Mouse (Mus musculus): Measurements from ENCODE around the gene Gm11096. TPM values are rescaled to one million over a fixed set of nuclear protein-coding genes. Genes with fewer than 3 reads are reported as not detected.

The Gm11096 gene
- not detected in 2 replicates for polyA plus RNA-seq (2016; fragmentation: Nextera tagmentation; extraction: Ambion mirVana)

DNA sequence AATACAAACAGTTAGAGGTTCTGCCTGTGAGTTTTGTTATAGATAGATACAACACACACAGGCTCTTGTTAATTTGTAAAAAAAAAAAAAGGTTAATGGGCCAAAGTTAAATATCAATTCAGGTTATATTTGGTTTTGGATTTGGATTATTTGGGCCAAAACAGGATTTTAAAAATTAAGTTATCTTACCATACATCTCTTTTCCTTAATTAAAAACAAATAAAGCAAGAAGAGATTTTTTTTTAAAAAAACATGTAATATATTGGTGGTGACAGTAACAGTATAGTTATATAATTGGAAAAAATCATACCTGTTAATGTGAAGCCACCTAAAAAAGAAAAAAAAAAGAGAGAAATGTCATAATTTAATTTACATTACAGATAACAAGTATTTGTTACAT, at the start of gene Gm11096:
Gm11096 (plus strand) TSS at position 301 of the 400 bp plus-strand sequence.
- H3K4me1 ChIP-seq = no peaks in the 10 kb centered on the region
- no peaks in the 10 kb centered on the region for H3K9me3 ChIP-seq (replicated peaks)
- H3K27ac ChIP-seq = no peak within 1 kb of the TSS
- no peaks in the 10 kb centered on the region for H3K27me3 ChIP-seq (ENCODE audit: low read depth, poor library complexity, severe bottlenecking)
- DNase-seq (ENCODE audit: low spot score) = no peak
- H3K4me3 ChIP-seq = no peak within 1 kb of the TSS
- no peaks in the 10 kb centered on the region for H3K36me3 ChIP-seq

DNA sequence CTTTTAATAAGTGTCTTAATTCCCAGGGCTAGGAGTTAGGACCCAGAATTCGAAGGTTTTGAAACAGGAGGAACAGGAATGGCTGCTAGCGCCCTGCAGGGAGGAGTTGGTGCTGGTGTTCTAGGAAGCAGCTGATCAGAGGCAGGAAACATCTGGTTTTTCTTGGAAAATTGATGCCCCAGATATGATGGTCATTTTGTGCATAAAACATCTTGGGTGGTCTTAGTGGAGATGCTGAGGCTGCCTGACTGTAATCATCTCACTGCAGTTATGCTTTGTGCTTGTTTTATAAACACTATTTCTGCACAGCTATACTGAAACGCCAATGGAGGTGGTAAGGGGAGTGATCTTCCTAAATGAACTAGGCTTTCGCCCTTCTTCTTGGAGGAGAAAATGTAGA, 48.5 kb upstream of the Gm11096 start:
- Histone ChIP-seq H3K4me3 (no peak overlapping the region), H3K27ac (no peak overlapping the region), H3K27me3 (ENCODE audit: low read depth, poor library complexity, severe bottlenecking) (no peaks in the 10 kb centered on the region), H3K9me3 (replicated peaks) (no peaks in the 10 kb centered on the region), H3K36me3 (0 out of 2 replicates have a peak, but pooled peaks cover 3% of the 10 kb centered on the region), H3K4me1 (peaks cover 25% of the 10 kb centered on the region)
- peak; percentile 35 for DNase-seq (ENCODE audit: low spot score)
- 73% methylated on average over 4 of the region's 4 CpGs for WGBS

DNA sequence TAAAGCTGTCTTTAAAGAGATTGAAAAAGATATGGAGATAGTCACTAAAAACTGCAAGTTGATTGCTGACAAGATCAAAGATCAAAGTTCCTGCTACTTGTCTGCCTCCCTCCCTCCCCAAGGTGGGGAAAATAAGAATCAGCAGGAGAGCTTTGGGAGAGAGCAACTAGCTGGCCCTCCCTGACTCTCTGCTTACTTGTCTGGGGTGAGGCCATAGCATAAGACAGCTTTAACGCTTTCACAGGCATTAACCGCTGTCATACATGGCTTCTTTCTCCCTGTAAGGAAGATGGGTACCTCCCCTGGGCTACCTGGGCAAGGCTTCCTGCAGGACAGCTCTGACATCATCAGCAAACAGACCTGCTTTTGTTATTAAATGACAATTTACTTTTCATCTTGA, 47.4 kb upstream of the Gm11096 start:
- peak; percentile 35 for DNase-seq (ENCODE audit: low spot score)
- 27% methylated on average over 2 of the region's 2 CpGs for WGBS
- Histone ChIP-seq H3K9me3 (replicated peaks) (no peaks in the 10 kb centered on the region), H3K27ac (no peak overlapping the region), H3K36me3 (no peaks in the 10 kb centered on the region), H3K4me1 (peaks cover 25% of the 10 kb centered on the region), H3K4me3 (no peak overlapping the region), H3K27me3 (ENCODE audit: low read depth, poor library complexity, severe bottlenecking) (no peaks in the 10 kb centered on the region)

- no peaks in the 10 kb centered on the region for H3K27me3 ChIP-seq (ENCODE audit: low read depth, poor library complexity, severe bottlenecking)
- H3K9me3 ChIP-seq (replicated peaks) = no peaks in the 10 kb centered on the region
- no peak overlapping the region for H3K4me3 ChIP-seq
- WGBS = 91% methylated on average over 1 of the region's 1 CpGs
- peaks cover 22% of the 10 kb centered on the region for H3K4me1 ChIP-seq
- no peak for DNase-seq (ENCODE audit: low spot score)
- H3K36me3 ChIP-seq = no peaks in the 10 kb centered on the region
- no peak overlapping the region for H3K27ac ChIP-seq
These were observed 44.1 kb upstream of the Gm11096 start for GRCm38 (mm10) chr17:81397434-81397833.

DNA sequence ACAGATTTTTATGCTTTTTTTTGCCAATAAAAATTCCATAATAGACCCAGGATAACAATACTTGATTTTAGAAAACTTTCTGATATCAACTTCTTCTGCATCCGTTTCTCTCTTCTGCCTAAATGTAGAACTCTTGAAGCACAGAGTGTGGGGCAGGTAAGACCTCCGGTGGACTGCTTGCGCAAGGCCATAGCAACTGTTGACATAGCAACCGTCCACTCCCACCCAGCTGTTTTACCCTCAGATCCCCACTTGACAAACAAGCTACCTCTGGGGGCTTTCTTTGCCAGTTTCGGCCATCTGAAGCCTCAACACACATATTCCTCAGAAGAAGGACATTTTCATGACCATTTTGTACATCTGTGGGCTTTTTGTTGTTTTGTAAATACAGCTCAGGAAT, 41.2 kb upstream of the Gm11096 start:
- H3K4me3 ChIP-seq = no peak overlapping the region
- DNase-seq (ENCODE audit: low spot score) = no peak
- no peak overlapping the region for H3K27ac ChIP-seq
- 0 out of 2 replicates have a peak, but pooled peaks cover under 1% of the 10 kb centered on the region for H3K4me1 ChIP-seq
- no peaks in the 10 kb centered on the region for H3K9me3 ChIP-seq (replicated peaks)
- no peaks in the 10 kb centered on the region for H3K27me3 ChIP-seq (ENCODE audit: low read depth, poor library complexity, severe bottlenecking)
- WGBS = 80% methylated on average over 5 of the region's 5 CpGs
- no peaks in the 10 kb centered on the region for H3K36me3 ChIP-seq

DNA sequence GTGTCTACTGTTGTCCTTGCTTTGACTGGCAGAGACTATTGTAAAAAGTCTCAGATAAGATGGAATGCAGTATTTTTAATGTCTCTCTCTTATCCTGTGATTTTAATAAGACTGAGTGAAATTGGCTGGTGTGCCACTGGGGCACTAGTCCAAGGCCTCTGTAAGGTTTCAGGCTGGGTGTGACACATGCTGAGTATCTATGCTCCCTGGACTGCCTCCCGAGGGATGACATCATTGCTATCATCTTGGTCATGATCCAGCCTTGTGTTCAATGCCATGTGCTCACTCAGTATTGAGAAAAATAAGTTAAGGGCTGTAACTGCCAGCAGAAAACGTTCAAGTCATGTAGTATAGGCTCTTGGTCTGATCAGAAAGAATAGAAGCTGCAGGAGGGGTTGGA, 38.9 kb upstream of the Gm11096 start:
- peaks cover 4% of the 10 kb centered on the region; the same call in 1 of the 2 replicates for H3K36me3 ChIP-seq
- no peak for DNase-seq (ENCODE audit: low spot score)
- no peaks in the 10 kb centered on the region for H3K27me3 ChIP-seq (ENCODE audit: low read depth, poor library complexity, severe bottlenecking)
- H3K27ac ChIP-seq = no peak overlapping the region
- no peaks in the 10 kb centered on the region for H3K4me1 ChIP-seq
- no peak overlapping the region for H3K4me3 ChIP-seq
- 84% methylated on average over 2 of the region's 2 CpGs for WGBS
- H3K9me3 ChIP-seq (replicated peaks) = no peaks in the 10 kb centered on the region

DNA sequence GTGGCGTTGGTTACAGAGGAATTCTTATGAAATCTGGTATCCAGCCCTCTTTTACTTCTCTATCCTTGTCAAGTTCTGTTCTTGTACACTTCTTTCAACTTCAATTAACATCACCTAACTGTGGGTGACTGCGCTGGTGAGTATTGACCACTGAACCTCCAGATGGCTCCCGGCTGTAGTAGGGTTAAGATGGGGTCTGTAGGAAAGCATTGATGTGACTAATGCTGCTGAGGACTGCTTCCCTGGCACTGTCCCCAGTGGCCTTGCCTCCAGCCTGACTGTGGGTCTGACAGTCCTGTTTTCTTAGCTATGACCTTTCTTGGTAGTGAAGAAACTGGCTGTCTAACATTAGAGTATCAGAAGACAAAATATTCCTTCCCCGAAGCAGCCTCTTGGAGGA, 38.4 kb upstream of the Gm11096 start:
- 92% methylated on average over 4 of the region's 4 CpGs for WGBS
- no peak overlapping the region for H3K27ac ChIP-seq
- no peak for DNase-seq (ENCODE audit: low spot score)

GRCm38 (mm10) chr17:81404225-81404624, 37.3 kb upstream of the Gm11096 start:
- no peaks in the 10 kb centered on the region for H3K27me3 ChIP-seq (ENCODE audit: low read depth, poor library complexity, severe bottlenecking)
- H3K9me3 ChIP-seq (replicated peaks) = no peaks in the 10 kb centered on the region
- WGBS = 88% methylated on average over 4 of the region's 4 CpGs
- H3K27ac ChIP-seq = no peak overlapping the region
- peaks cover 8% of the 10 kb centered on the region for H3K36me3 ChIP-seq
- DNase-seq (ENCODE audit: low spot score) = no peak
- no peaks in the 10 kb centered on the region for H3K4me1 ChIP-seq
- H3K4me3 ChIP-seq = no peak overlapping the region

More for the DNA sequence above, 38.4 kb upstream of the Gm11096 start:
- H3K36me3 ChIP-seq = peaks cover 8% of the 10 kb centered on the region
- H3K27me3 ChIP-seq (ENCODE audit: low read depth, poor library complexity, severe bottlenecking) = no peaks in the 10 kb centered on the region
- no peaks in the 10 kb centered on the region for H3K4me1 ChIP-seq
- H3K4me3 ChIP-seq = no peak overlapping the region
- no peaks in the 10 kb centered on the region for H3K9me3 ChIP-seq (replicated peaks)

GRCm38 (mm10) chr17:81412736-81413135, 28.8 kb upstream of the Gm11096 start:
- 94% methylated on average over 4 of the region's 4 CpGs for WGBS
- H3K4me1 ChIP-seq = no peaks in the 10 kb centered on the region
- no peak for DNase-seq (ENCODE audit: low spot score)
- H3K36me3 ChIP-seq = peaks cover 3% of the 10 kb centered on the region
- no peaks in the 10 kb centered on the region for H3K27me3 ChIP-seq (ENCODE audit: low read depth, poor library complexity, severe bottlenecking)
- H3K27ac ChIP-seq = no peak overlapping the region
- no peaks in the 10 kb centered on the region for H3K9me3 ChIP-seq (replicated peaks)
- no peak overlapping the region for H3K4me3 ChIP-seq

DNA sequence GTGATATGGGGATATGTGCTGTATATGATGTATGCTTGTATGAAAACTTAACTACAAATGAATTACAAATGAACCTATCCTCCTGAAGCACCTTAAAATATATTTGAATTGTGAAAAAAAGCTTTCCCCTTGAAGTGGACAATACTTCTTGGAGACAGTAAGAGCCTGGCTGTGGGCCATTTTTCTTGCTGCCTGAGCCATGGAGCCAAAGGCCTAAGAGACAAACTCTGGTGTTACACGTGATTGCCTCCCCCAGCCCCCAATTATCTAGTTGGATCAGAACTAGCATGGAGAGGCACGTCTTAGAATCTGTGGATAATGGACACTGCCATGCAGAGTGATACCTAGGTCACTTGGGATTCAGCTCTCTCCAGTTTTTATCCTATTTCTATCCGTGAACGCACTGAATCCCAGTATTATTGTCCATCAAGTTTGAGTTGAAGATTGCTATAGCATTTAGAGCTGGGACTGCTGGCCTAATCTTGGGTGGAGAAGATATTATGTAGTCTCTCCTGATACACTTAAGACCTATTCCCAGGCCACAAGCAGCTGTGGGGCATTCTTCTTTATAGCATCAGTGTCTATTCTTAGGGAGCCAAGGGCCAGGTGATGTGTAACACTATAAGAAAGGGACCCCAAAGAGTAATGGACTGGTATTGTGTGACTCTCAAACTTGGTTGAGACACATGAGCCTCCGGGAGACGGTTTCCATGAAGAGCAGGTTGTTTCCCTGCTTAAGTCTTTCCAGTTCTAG, 25.0 kb upstream of the Gm11096 start:
- Histone ChIP-seq H3K4me3 (no peak overlapping the region), H3K27ac (no peak overlapping the region), H3K9me3 (replicated peaks) (no peaks in the 10 kb centered on the region), H3K27me3 (ENCODE audit: low read depth, poor library complexity, severe bottlenecking) (no peaks in the 10 kb centered on the region), H3K4me1 (no peaks in the 10 kb centered on the region), H3K36me3 (no peaks in the 10 kb centered on the region)
- 91% methylated on average over 6 of the region's 6 CpGs for WGBS
- DNase-seq (ENCODE audit: low spot score) = no peak

- H3K4me3 ChIP-seq = no peak overlapping the region
- no peak for DNase-seq (ENCODE audit: low spot score)
- no peaks in the 10 kb centered on the region for H3K36me3 ChIP-seq
- no peak overlapping the region for H3K27ac ChIP-seq
- H3K27me3 ChIP-seq (ENCODE audit: low read depth, poor library complexity, severe bottlenecking) = no peaks in the 10 kb centered on the region
- 82% methylated on average over 10 of the region's 10 CpGs for WGBS
- H3K9me3 ChIP-seq (replicated peaks) = no peaks in the 10 kb centered on the region
- H3K4me1 ChIP-seq = peaks cover 9% of the 10 kb centered on the region
These were observed 21.6 kb upstream of the Gm11096 start for GRCm38 (mm10) chr17:81419802-81420459.

DNA sequence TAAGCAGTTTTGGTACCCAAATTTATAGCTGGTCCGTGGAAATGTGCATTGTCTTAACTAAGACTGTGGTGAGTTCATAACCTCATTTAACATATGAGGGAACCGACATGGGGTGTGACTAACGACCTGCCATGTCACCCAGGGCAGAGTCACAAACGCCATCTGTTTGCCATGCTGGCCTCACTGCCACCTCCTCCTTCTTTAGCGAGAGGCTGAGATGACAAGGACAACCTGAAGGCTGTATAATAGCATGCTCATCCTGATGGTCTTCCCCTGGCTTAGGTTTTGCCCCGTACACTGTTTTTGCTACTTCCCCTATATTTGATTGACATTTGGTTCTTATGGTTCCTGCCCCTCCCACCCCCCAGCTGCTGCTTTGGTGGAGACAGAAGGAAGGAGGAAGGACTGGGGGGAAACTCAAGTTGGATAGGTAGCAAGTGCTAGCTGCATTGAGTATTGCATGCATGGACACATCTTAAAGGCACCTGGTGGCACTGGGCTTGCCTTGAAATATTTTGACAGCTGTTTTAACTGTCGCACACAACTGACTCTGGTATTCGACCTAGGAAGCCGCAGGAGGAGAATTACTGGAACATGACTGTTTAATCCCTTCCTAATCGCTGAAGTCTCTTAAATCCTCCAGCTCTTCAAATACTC, 17.2 kb upstream of the Gm11096 start:
- 34% methylated on average over 10 of the region's 10 CpGs for WGBS
- H3K4me3 ChIP-seq = no peak overlapping the region
- no peaks in the 10 kb centered on the region for H3K27me3 ChIP-seq (ENCODE audit: low read depth, poor library complexity, severe bottlenecking)
- DNase-seq (ENCODE audit: low spot score) = no peak
- H3K36me3 ChIP-seq = no peaks in the 10 kb centered on the region
- no peaks in the 10 kb centered on the region for H3K9me3 ChIP-seq (replicated peaks)
- H3K27ac ChIP-seq = no peak overlapping the region
- peaks cover 14% of the 10 kb centered on the region for H3K4me1 ChIP-seq

- H3K36me3 ChIP-seq = no peaks in the 10 kb centered on the region
- H3K4me1 ChIP-seq = peaks cover 14% of the 10 kb centered on the region
- no peaks in the 10 kb centered on the region for H3K9me3 ChIP-seq (replicated peaks)
- H3K4me3 ChIP-seq = no peak overlapping the region
- no peaks in the 10 kb centered on the region for H3K27me3 ChIP-seq (ENCODE audit: low read depth, poor library complexity, severe bottlenecking)
- H3K27ac ChIP-seq = no peak overlapping the region
- 85% methylated on average over 7 of the region's 7 CpGs for WGBS
- no peak for DNase-seq (ENCODE audit: low spot score)
These were observed 14.3 kb upstream of the Gm11096 start for GRCm38 (mm10) chr17:81427245-81427644.

Measured in limb, embryonic 10.5 days (tissue).